Mouse (Mus musculus): ENCODE measurements around the gene Slc24a3. TPM values are rescaled to one million over a fixed set of nuclear protein-coding genes. Genes with fewer than 3 reads are reported as not detected.

Slc24a3 gene
- polyA plus RNA-seq (2012; rRNA removed; ENCODE audit: low replicate concordance) = 19.2 and 23.0 TPM in 2 replicates

GRCm38 (mm10) chr2:145167664-145168360, at the start of gene Slc24a3:
Slc24a3 (plus strand) TSS chr2:145167754.

GRCm38 (mm10) chr2:145675142-145675755, 507.7 kb downstream of the Slc24a3 start, which contains the start of gene Rin2:
Rin2 (plus strand) TSS chr2:145675215.

Measured in mammary gland, adult 2 months (tissue).